Mouse (Mus musculus) midbrain, embryonic 11.5 days (tissue): ENCODE data around the gene Dcbld1. TPM values are rescaled to one million over a fixed set of nuclear protein-coding genes. Genes with fewer than 3 reads are reported as not detected.
A peak's percentile ranks its signal among the peaks of the same experiment; 100 is the strongest.

ENCODE experiments used
- ATAC-seq: fragments of 200-750 bp; cut with Nextera tagmentation; 2 replicates; pipeline ENCODE4 v1.8.0; 2017; ENCODE audit warnings: moderate TSS enrichment, moderate library complexity; ENCODE audit not compliant: low FRiP score
- DNase-seq: peaks from one replicate; pipeline ENCODE4 v3.0.0; 2015; ENCODE audit warnings: low spot score; ENCODE audit errors: missing footprints
- H3K27ac ChIP-seq: fragments of 300-500 bp; sonication (generic); 2 replicates; pipeline ENCODE4 v1.5.1; 2014; ENCODE audit warnings: low read depth, low read length
- H3K27me3 ChIP-seq: fragments of 300-500 bp; sonication (generic); 2 replicates; pipeline ENCODE4 v1.6.1; 2014; ENCODE audit warnings: mild to moderate bottlenecking, low read length, moderate library complexity, mixed read lengths; ENCODE audit not compliant: control insufficient read depth, insufficient read depth
- H3K36me3 ChIP-seq: fragments of 300-500 bp; sonication (generic); 2 replicates; pipeline ENCODE4 v1.6.1; 2014; ENCODE audit warnings: mild to moderate bottlenecking, low read length, moderate library complexity, mixed read lengths; ENCODE audit not compliant: control insufficient read depth, insufficient read depth
- H3K4me1 ChIP-seq: fragments of 300-500 bp; sonication (generic); 2 replicates; pipeline ENCODE4 v1.6.1; 2014; ENCODE audit warnings: low read length; ENCODE audit not compliant: control insufficient read depth, insufficient read depth
- H3K4me2 ChIP-seq: fragments of 300-500 bp; sonication (generic); 2 replicates; pipeline ENCODE4 v1.6.1; 2014; ENCODE audit warnings: mild to moderate bottlenecking, moderate library complexity
- H3K4me3 ChIP-seq: fragments of 300-500 bp; sonication (generic); 2 replicates; pipeline ENCODE4 v1.5.1; 2014; ENCODE audit warnings: low read depth, low read length
- H3K9ac ChIP-seq: fragments of 300-500 bp; sonication (generic); 2 replicates; pipeline ENCODE4 v1.6.1; 2014; ENCODE audit warnings: low read length
- H3K9me3 ChIP-seq: fragments of 300-500 bp; sonication (generic); 2 replicates; pipeline ENCODE4 v1.6.1; 2016; ENCODE audit warnings: low read length; ENCODE audit not compliant: control insufficient read depth
- WGBS: fragments of 180-500 bp; shearing (Covaris S2); extraction: QIAGEN DNeasy Blood & Tissue Kit; methylation state at CpG from one replicate; pipeline ENCODE4 v1.1.7; 2014; 5-methylcytosine and 5-hydroxymethylcytosine counted together
- polyA plus RNA-seq: library from polyadenylated mRNA; unstranded; fragments of >200 nt; fragmentation: Nextera tagmentation; extraction: Ambion mirVana; gene quantifications from 2 replicates; pipeline ENCODE4 v1.2.1, GENCODE M21; 2014

The Dcbld1 gene
- polyA plus RNA-seq, 1 experiment from 2014 or later = 17.4 TPM

GRCm38 (mm10) chr10:52253426-52253825 is 20.0 kb downstream of the Dcbld1 start:
- 86% methylated on average over 11 of the region's 11 CpGs for WGBS
- H3K4me1 ChIP-seq = no peaks in the 10 kb centered on the region
- no peaks in the 10 kb centered on the region for H3K36me3 ChIP-seq
- no peak overlapping the region for H3K4me2 ChIP-seq
- no peak overlapping the region for H3K4me3 ChIP-seq
- H3K27me3 ChIP-seq = no peaks in the 10 kb centered on the region
- H3K9ac ChIP-seq = no peak overlapping the region
- H3K27ac ChIP-seq = no peak overlapping the region
- ATAC-seq = no peak
- H3K9me3 ChIP-seq = no peaks in the 10 kb centered on the region
- DNase-seq = no peak

GRCm38 (mm10) chr10:52257768-52258167 is 24.3 kb downstream of the Dcbld1 start:
- no peak for ATAC-seq
- H3K27ac ChIP-seq = no peak overlapping the region

GRCm38 (mm10) chr10:52258180-52258948 is 24.9 kb downstream of the Dcbld1 start:
- H3K9me3 ChIP-seq = no peaks in the 10 kb centered on the region
- H3K4me3 ChIP-seq = no peak overlapping the region
- ATAC-seq (no peak), DNase-seq (no peak)
- H3K27ac ChIP-seq = no peak overlapping the region
- H3K4me1 ChIP-seq = no peaks in the 10 kb centered on the region
- H3K36me3 ChIP-seq = no peaks in the 10 kb centered on the region
- H3K27me3 ChIP-seq = no peaks in the 10 kb centered on the region
- no peak overlapping the region for H3K9ac ChIP-seq
- H3K4me2 ChIP-seq = no peak overlapping the region
- WGBS = 65% methylated on average over 13 of the region's 13 CpGs

More at GRCm38 (mm10) chr10:52257768-52258167, 24.3 kb downstream of the Dcbld1 start:
- Histone ChIP-seq H3K4me3 (no peak overlapping the region), H3K9me3 (no peaks in the 10 kb centered on the region), H3K9ac (no peak overlapping the region), H3K4me1 (no peaks in the 10 kb centered on the region), H3K27me3 (no peaks in the 10 kb centered on the region), H3K36me3 (no peaks in the 10 kb centered on the region), H3K4me2 (no peak overlapping the region)
- 84% methylated on average over 2 of the region's 2 CpGs for WGBS
- no peak for DNase-seq

GRCm38 (mm10) chr10:52260209-52260608 is 26.8 kb downstream of the Dcbld1 start:
- Histone ChIP-seq H3K4me2 (no peak overlapping the region), H3K27me3 (no peaks in the 10 kb centered on the region), H3K4me3 (no peak overlapping the region), H3K9me3 (no peaks in the 10 kb centered on the region), H3K4me1 (no peaks in the 10 kb centered on the region), H3K9ac (no peak overlapping the region), H3K36me3 (no peaks in the 10 kb centered on the region), H3K27ac (no peak overlapping the region)
- WGBS = 96% methylated on average over 4 of the region's 4 CpGs
- DNase-seq = no peak
- ATAC-seq = no peak

GRCm38 (mm10) chr10:52264162-52264561 is 30.7 kb downstream of the Dcbld1 start:
- no peak overlapping the region for H3K4me2 ChIP-seq
- DNase-seq (no peak), ATAC-seq (no peak)
- no peak overlapping the region for H3K4me3 ChIP-seq
- 95% methylated on average over 5 of the region's 5 CpGs for WGBS
- H3K4me1 ChIP-seq = no peaks in the 10 kb centered on the region
- no peaks in the 10 kb centered on the region for H3K27me3 ChIP-seq
- no peak overlapping the region for H3K27ac ChIP-seq
- no peaks in the 10 kb centered on the region for H3K36me3 ChIP-seq
- no peaks in the 10 kb centered on the region for H3K9me3 ChIP-seq
- H3K9ac ChIP-seq = no peak overlapping the region

- H3K36me3 ChIP-seq = no peaks in the 10 kb centered on the region
- no peaks in the 10 kb centered on the region for H3K27me3 ChIP-seq
- no peak overlapping the region for H3K4me3 ChIP-seq
- no peak overlapping the region for H3K9ac ChIP-seq
- no peak overlapping the region for H3K27ac ChIP-seq
- H3K4me1 ChIP-seq = peaks cover 2% of the 10 kb centered on the region; the same call in 1 of the 2 replicates
- no peak overlapping the region for H3K4me2 ChIP-seq
- DNase-seq (no peak), ATAC-seq (no peak)
- WGBS = 85% methylated on average over 5 of the region's 5 CpGs
- no peaks in the 10 kb centered on the region for H3K9me3 ChIP-seq
These were observed 35.5 kb downstream of the Dcbld1 start for GRCm38 (mm10) chr10:52268879-52269278.

- 92% methylated on average over 5 of the region's 5 CpGs for WGBS
- Histone ChIP-seq H3K9me3 (no peaks in the 10 kb centered on the region), H3K4me3 (no peak overlapping the region), H3K36me3 (no peaks in the 10 kb centered on the region), H3K4me2 (no peak overlapping the region), H3K9ac (no peak overlapping the region), H3K27me3 (no peaks in the 10 kb centered on the region), H3K27ac (no peak overlapping the region), H3K4me1 (peaks cover 10% of the 10 kb centered on the region)
- DNase-seq (no peak), ATAC-seq (no peak)
These were observed 38.0 kb downstream of the Dcbld1 start for GRCm38 (mm10) chr10:52271385-52271784.

- H3K9me3 ChIP-seq = no peaks in the 10 kb centered on the region
- WGBS = 65% methylated on average over 2 of the region's 2 CpGs
- no peak overlapping the region for H3K27ac ChIP-seq
- ATAC-seq = peak; percentile 57
- H3K4me2 ChIP-seq = no peak overlapping the region
- no peaks in the 10 kb centered on the region for H3K36me3 ChIP-seq
- no peak overlapping the region for H3K9ac ChIP-seq
- H3K4me3 ChIP-seq = no peak overlapping the region
- no peak for DNase-seq
- no peaks in the 10 kb centered on the region for H3K27me3 ChIP-seq
- peaks cover 10% of the 10 kb centered on the region for H3K4me1 ChIP-seq
These were observed 39.6 kb downstream of the Dcbld1 start for GRCm38 (mm10) chr10:52273012-52273411.

- ATAC-seq (peak; percentile 45), DNase-seq (peak; percentile 90)
- Histone ChIP-seq H3K36me3 (no peaks in the 10 kb centered on the region), H3K9me3 (no peaks in the 10 kb centered on the region), H3K4me1 (peaks cover 10% of the 10 kb centered on the region), H3K27ac (peak overlapping the region; percentile 0; the same call in 1 of the 2 replicates), H3K9ac (no peak overlapping the region), H3K4me2 (no peak overlapping the region), H3K27me3 (no peaks in the 10 kb centered on the region), H3K4me3 (no peak overlapping the region)
- 13% methylated on average over 8 of the region's 8 CpGs for WGBS
These were observed 40.8 kb downstream of the Dcbld1 start for GRCm38 (mm10) chr10:52274001-52274909.
